Mouse (Mus musculus): ENCODE data around the gene Nova1. TPM values are rescaled to one million over a fixed set of nuclear protein-coding genes. Genes with fewer than 3 reads are reported as not detected.
A peak's percentile ranks its signal among the peaks of the same experiment; 100 is the strongest.

The Nova1 gene
- polyA plus RNA-seq (2012; rRNA removed) (0.09 and 0.17 TPM in 2 replicates), polyA plus RNA-seq (2014; fragmentation: Nextera tagmentation; extraction: Ambion mirVana) (0.01 and 0.03 TPM in 2 replicates)

DNA sequence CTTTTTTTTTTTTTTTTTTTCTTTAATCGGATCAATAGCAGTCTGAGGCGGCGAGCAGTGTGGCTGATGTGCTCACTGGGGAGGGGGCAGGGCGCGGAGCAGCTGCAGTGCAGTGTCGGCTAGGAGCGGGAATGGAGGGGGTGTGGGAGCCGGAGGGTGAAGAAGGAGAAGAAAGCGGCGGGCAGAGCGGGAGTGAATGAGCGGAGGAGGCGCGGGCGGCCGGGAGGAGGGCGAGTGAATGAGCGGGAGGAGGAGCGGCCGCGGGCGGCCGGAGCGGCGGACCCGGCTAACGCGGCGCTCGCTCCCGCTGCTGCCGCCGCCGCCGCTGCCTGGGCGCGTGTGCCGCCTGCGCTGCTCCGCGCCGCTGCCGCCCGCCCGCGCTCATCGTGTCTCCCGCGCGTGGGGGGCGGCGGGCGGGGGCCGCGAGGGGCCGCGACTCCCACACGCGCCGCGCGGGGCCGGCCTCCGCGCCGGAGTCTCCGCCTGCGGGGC is at the start of gene Nova1:
Gene Nova1 (minus strand): TSS at position 74 of the 492 bp plus-strand sequence.
- H3K4me2 ChIP-seq (ENCODE audit: low read depth) = peak within 1 kb of the TSS; percentile 65
- H3K4me1 ChIP-seq (replicated peaks; ENCODE audit: control insufficient read depth in 2 of 2, insufficient read depth in 2 of 2, low read length in 1 of 2) = no peaks in the 10 kb centered on the region
- no peaks in the 10 kb centered on the region for H3K36me3 ChIP-seq (replicated peaks; ENCODE audit: control insufficient read depth, insufficient read depth, low read depth)
- no peaks in the 10 kb centered on the region for H3K9me3 ChIP-seq (ENCODE audit: control insufficient read depth, low read length)
- TF ChIP-seq EP300 (IDR thresholded peaks at IDR 0.05; ENCODE audit: low read depth) = no peak
- TF ChIP-seq CTCF (IDR thresholded peaks at IDR 0.05; ENCODE audit: low read depth) = no peak
- no peak within 1 kb of the TSS; the same call in 1 of the 2 replicates for H3K9ac ChIP-seq (replicated peaks)
- H3K27ac ChIP-seq = no peak within 1 kb of the TSS
- ATAC-seq (ENCODE audit: insufficient read depth) = peak; percentile 59
- peaks cover 31% of the 10 kb centered on the region for H3K27me3 ChIP-seq (ENCODE audit: control insufficient read depth, insufficient read depth, low read length)
- H3K4me3 ChIP-seq (ENCODE audit: insufficient read depth in 1 of 2, low read depth in 2 of 2, low read length in 2 of 2) = peak within 1 kb of the TSS; percentile 64 to 69
- WGBS (ENCODE audit: insufficient replicate concordance) = under 1% methylated on average over 48 of the region's 68 CpGs
- no peak for DNase-seq (ENCODE audit: low read depth in 3 of 3, low spot score in 3 of 3)

DNA sequence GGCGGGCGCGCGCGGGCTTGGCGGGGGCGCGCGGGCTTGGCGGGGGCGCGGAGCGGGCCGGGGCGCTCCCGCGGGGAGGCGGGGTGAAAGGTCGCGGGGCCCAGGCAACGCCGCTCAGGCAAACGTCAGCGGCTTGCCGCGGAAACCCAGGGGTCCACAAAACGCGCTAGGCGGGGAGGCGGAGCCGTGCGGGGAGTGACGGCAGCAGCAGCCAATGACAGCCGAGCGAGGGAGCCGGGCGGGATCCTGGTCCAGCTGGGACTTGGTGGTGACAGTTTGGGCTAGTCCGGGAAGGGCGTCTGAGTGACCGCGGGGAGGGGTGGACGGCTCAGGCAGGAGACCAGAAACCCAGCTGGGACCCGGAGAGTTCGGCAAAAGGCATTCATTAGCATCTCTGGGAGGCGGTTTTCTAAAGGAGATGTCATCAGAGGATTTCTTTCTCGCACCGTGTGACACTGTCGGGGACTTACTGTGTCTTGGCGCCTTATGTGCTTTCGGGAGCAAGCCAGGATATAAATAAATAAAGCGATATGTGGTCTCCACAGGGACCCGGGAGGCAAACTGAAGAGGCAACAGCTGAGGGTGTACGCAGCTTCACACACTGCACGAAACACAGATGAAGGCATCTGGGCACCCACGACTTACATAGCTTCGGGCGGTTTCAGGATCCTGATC is 756 bp upstream of the Nova1 start:
- TF ChIP-seq CTCF (IDR thresholded peaks at IDR 0.05; ENCODE audit: low read depth) (no peak), EP300 (IDR thresholded peaks at IDR 0.05; ENCODE audit: low read depth) (no peak)
- Histone ChIP-seq H3K4me3 (ENCODE audit: insufficient read depth in 1 of 2, low read depth in 2 of 2, low read length in 2 of 2) (peak overlapping the region; percentile 62 to 64), H3K4me1 (replicated peaks; ENCODE audit: control insufficient read depth in 2 of 2, insufficient read depth in 2 of 2, low read length in 1 of 2) (no peaks in the 10 kb centered on the region), H3K9me3 (ENCODE audit: control insufficient read depth, low read length) (no peaks in the 10 kb centered on the region), H3K27me3 (ENCODE audit: control insufficient read depth, insufficient read depth, low read length) (peaks cover 31% of the 10 kb centered on the region), H3K36me3 (replicated peaks; ENCODE audit: control insufficient read depth, insufficient read depth, low read depth) (no peaks in the 10 kb centered on the region), H3K4me2 (ENCODE audit: low read depth) (peak overlapping the region; percentile 65), H3K9ac (replicated peaks) (no peak overlapping the region; the same call in 1 of the 2 replicates), H3K27ac (no peak overlapping the region)
- peak; percentile 38 to 55 (median 46) for DNase-seq (ENCODE audit: low read depth in 3 of 3, low spot score in 3 of 3)
- ATAC-seq (ENCODE audit: insufficient read depth) = peak; percentile 89
- WGBS (ENCODE audit: insufficient replicate concordance) = 2% methylated on average over 57 of the region's 57 CpGs

DNA sequence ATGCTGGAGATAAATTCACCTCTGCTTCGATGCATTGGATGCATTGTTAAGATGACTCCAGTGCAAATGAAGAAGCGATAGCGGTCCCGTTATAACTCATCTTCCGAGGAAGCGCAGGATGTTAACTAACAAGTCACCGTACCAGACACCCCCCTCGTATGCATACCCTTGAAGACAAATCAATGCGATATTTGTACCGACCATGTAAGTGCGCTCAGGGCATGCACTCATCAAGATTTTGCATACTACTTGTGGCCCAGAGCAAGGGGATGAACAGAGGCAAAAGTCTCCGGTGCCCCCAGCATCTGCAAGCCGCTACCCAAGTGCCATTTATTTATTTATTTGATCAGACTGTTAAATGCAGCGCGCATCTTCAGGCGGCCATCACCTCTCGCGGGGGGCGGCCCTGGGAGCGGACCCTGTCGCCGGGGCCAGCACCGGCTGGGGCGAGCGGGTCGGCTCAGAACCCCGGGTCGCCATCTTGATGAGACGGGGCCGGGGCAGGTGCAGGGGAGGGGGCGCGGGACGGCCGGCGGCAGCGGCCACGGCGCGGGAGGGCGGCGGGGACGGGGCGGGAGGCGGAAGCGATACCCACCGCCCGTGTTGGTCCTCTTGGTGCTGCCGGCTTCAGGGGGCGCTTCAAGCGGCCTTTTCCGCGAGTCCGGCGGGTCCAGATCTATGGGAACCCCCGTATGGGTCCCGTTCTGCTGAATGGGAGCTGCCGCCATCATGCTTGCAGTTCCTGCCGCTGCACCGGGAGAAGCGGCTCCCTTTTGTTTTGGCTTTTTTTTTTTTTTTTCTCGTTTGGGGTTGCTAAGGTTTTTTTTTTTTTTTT is 491 bp downstream of the Nova1 start:
- DNase-seq (ENCODE audit: low read depth in 3 of 3, low spot score in 3 of 3) = no peak
- H3K27me3 ChIP-seq (ENCODE audit: control insufficient read depth, insufficient read depth, low read length) = peaks cover 31% of the 10 kb centered on the region

DNA sequence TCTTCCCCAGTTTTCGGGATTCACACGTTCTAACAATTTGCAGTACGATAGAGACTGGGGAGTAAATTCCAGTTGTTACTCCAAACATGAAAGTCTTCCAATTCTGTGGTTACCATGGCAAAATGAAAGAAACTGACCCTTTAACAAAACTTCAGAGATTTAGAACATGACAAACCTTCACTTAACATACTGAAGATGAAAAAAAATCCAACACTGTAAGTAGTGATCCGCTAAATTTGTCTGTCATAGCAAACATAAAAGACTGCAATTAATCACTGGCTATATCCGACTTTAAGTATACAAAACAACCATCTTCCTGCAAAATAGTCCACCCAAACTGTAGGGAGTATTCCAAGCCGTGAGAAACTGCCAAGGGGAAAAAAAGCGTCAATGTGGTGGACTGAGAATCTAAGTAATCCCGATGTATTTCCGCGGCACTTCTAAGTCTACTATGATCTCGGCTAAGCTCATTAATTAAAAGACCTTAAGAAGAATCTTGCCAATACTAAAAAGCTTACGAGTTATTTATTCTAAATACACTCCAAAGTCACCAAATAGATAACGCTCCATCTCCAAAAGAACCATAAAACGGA is 1.4 kb downstream of the Nova1 start:
- peaks cover 31% of the 10 kb centered on the region for H3K27me3 ChIP-seq (ENCODE audit: control insufficient read depth, insufficient read depth, low read length)
- H3K9ac ChIP-seq (replicated peaks) = no peak overlapping the region
- TF ChIP-seq EP300 (IDR thresholded peaks at IDR 0.05; ENCODE audit: low read depth) (no peak), CTCF (IDR thresholded peaks at IDR 0.05; ENCODE audit: low read depth) (no peak)
- H3K4me2 ChIP-seq (ENCODE audit: low read depth) = peak overlapping the region; percentile 65; the same call in 1 of the 2 replicates
- no peak for DNase-seq (ENCODE audit: low read depth in 3 of 3, low spot score in 3 of 3)
- H3K4me1 ChIP-seq (replicated peaks; ENCODE audit: control insufficient read depth in 2 of 2, insufficient read depth in 2 of 2, low read length in 1 of 2) = no peaks in the 10 kb centered on the region
- no peak for ATAC-seq (ENCODE audit: insufficient read depth)
- WGBS (ENCODE audit: insufficient replicate concordance) = 21% methylated on average over 14 of the region's 14 CpGs
- no peaks in the 10 kb centered on the region for H3K36me3 ChIP-seq (replicated peaks; ENCODE audit: control insufficient read depth, insufficient read depth, low read depth)
- H3K4me3 ChIP-seq (ENCODE audit: insufficient read depth in 1 of 2, low read depth in 2 of 2, low read length in 2 of 2) = no peak overlapping the region
- H3K9me3 ChIP-seq (ENCODE audit: control insufficient read depth, low read length) = no peaks in the 10 kb centered on the region
- no peak overlapping the region for H3K27ac ChIP-seq

More for the DNA sequence above, 491 bp downstream of the Nova1 start:
- ATAC-seq (ENCODE audit: insufficient read depth) = no peak
- no peaks in the 10 kb centered on the region for H3K36me3 ChIP-seq (replicated peaks; ENCODE audit: control insufficient read depth, insufficient read depth, low read depth)
- H3K4me3 ChIP-seq (ENCODE audit: insufficient read depth in 1 of 2, low read depth in 2 of 2, low read length in 2 of 2) = peak overlapping the region; percentile 64 to 69
- H3K9ac ChIP-seq (replicated peaks) = no peak overlapping the region
- H3K27ac ChIP-seq = no peak overlapping the region
- H3K9me3 ChIP-seq (ENCODE audit: control insufficient read depth, low read length) = no peaks in the 10 kb centered on the region
- no peaks in the 10 kb centered on the region for H3K4me1 ChIP-seq (replicated peaks; ENCODE audit: control insufficient read depth in 2 of 2, insufficient read depth in 2 of 2, low read length in 1 of 2)
- WGBS (ENCODE audit: insufficient replicate concordance) = under 1% methylated on average over 58 of the region's 61 CpGs
- H3K4me2 ChIP-seq (ENCODE audit: low read depth) = peak overlapping the region; percentile 65
- TF ChIP-seq EP300 (IDR thresholded peaks at IDR 0.05; ENCODE audit: low read depth) (no peak), CTCF (IDR thresholded peaks at IDR 0.05; ENCODE audit: low read depth) (no peak)

All from liver, embryonic 14.5 days (tissue).